Mouse (Mus musculus): Measurements from ENCODE around the gene BC049352. TPM values are rescaled to one million over a fixed set of nuclear protein-coding genes. Genes with fewer than 3 reads are reported as not detected.

Gene BC049352
- total RNA-seq, 2 experiments from 2014 or later = not detected

- DNase-seq = no peak
- intact Hi-C loops (cut with DNase I) = no loop called here
Observed at GRCm38 (mm10) chr9:45241397-45241796, 59.6 kb downstream of the BC049352 start.

GRCm38 (mm10) chr9:45245432-45245831 is 63.6 kb downstream of the BC049352 start:
- DNase-seq = no peak
- intact Hi-C loops (cut with DNase I) = no loop called here

- intact Hi-C loops (cut with DNase I) = no loop called here
- DNase-seq = peak; percentile 12 to 16
Observed at GRCm38 (mm10) chr9:45246060-45246459, 64.3 kb downstream of the BC049352 start.

GRCm38 (mm10) chr9:45247536-45247935 is 65.7 kb downstream of the BC049352 start:
- intact Hi-C loops (cut with DNase I) = no loop called here
- no peak for DNase-seq

- no peak for DNase-seq
- intact Hi-C loops (cut with DNase I) = no loop called here
Observed at GRCm38 (mm10) chr9:45250306-45250705, 68.5 kb downstream of the BC049352 start.

GRCm38 (mm10) chr9:45251281-45251680 is 69.5 kb downstream of the BC049352 start:
- no peak for DNase-seq
- intact Hi-C loops (cut with DNase I) = no loop called here

- no peak for DNase-seq
- intact Hi-C loops (cut with DNase I) = no loop called here
Observed at GRCm38 (mm10) chr9:45251990-45252389, 70.2 kb downstream of the BC049352 start.

GRCm38 (mm10) chr9:45252395-45252794 is 70.6 kb downstream of the BC049352 start:
- DNase-seq = no peak
- intact Hi-C loops (cut with DNase I) = no loop called here

GRCm38 (mm10) chr9:45254021-45254420 is 72.2 kb downstream of the BC049352 start:
- intact Hi-C loops (cut with DNase I) = no loop called here
- no peak for DNase-seq

- intact Hi-C loops (cut with DNase I) = no loop called here
Observed at GRCm38 (mm10) chr9:45254605-45255004, 72.8 kb downstream of the BC049352 start.

GRCm38 (mm10) chr9:45255431-45255830 is 73.6 kb downstream of the BC049352 start:
- DNase-seq = no peak
- intact Hi-C loops (cut with DNase I) = no loop called here

More at GRCm38 (mm10) chr9:45254605-45255004, 72.8 kb downstream of the BC049352 start:
- DNase-seq = no peak

- intact Hi-C loops (cut with DNase I) = no loop called here
- no peak for DNase-seq
Observed at GRCm38 (mm10) chr9:45255967-45256366, 74.2 kb downstream of the BC049352 start.

- intact Hi-C loops (cut with DNase I) = no loop called here
- DNase-seq = no peak
Observed at GRCm38 (mm10) chr9:45259065-45259464, 77.3 kb downstream of the BC049352 start.

GRCm38 (mm10) chr9:45261466-45261865 is 79.7 kb downstream of the BC049352 start:
- DNase-seq = peak; percentile 49 to 50
- intact Hi-C loops (cut with DNase I) = no loop called here

GRCm38 (mm10) chr9:45261872-45262271 is 80.1 kb downstream of the BC049352 start:
- intact Hi-C loops (cut with DNase I) = no loop called here
- DNase-seq = no peak

GRCm38 (mm10) chr9:45267099-45267498 is 85.3 kb downstream of the BC049352 start:
- no peak for DNase-seq
- intact Hi-C loops (cut with DNase I) = no loop called here

- intact Hi-C loops (cut with DNase I) = no loop called here
- no peak for DNase-seq
Observed at GRCm38 (mm10) chr9:45268079-45268478, 86.3 kb downstream of the BC049352 start.

GRCm38 (mm10) chr9:45268597-45269325 is 87.0 kb downstream of the BC049352 start, which contains the start of gene Il10ra:
Il10ra (minus strand) TSS chr9:45269149.
- intact Hi-C loops (cut with DNase I) = no loop called here
- peak; percentile 56 to 57 for DNase-seq

- DNase-seq = no peak
Observed at GRCm38 (mm10) chr9:45272213-45272612, 90.4 kb downstream of the BC049352 start.

GRCm38 (mm10) chr9:45274218-45274617 is 92.4 kb downstream of the BC049352 start:
- intact Hi-C loops (cut with DNase I) = no loop called here
- DNase-seq = no peak

More at GRCm38 (mm10) chr9:45272213-45272612, 90.4 kb downstream of the BC049352 start:
- intact Hi-C loops (cut with DNase I) = no loop called here

- no peak for DNase-seq
- intact Hi-C loops (cut with DNase I) = no loop called here
Observed at GRCm38 (mm10) chr9:45274635-45275034, 92.8 kb downstream of the BC049352 start.

- no peak for DNase-seq
- intact Hi-C loops (cut with DNase I) = no loop called here
Observed at GRCm38 (mm10) chr9:45280059-45280458, 98.3 kb downstream of the BC049352 start.

Measured in heart, postnatal 14 days (tissue).